Mouse (Mus musculus) hindbrain, embryonic 14.5 days (tissue): Measurements from ENCODE around the gene Sh3pxd2a. TPM values are rescaled to one million over a fixed set of nuclear protein-coding genes. Genes with fewer than 3 reads are reported as not detected.

ENCODE experiments used
- ATAC-seq: fragments of 200-750 bp; cut with Nextera tagmentation; 2 replicates; pipeline ENCODE4 v1.8.0; 2017; ENCODE audit warnings: moderate number of reproducible peaks, mild to moderate bottlenecking, moderate TSS enrichment, moderate library complexity; ENCODE audit not compliant: low FRiP score
- DNase-seq: peaks from one replicate; pipeline ENCODE4 v3.0.0-alpha.2; 2015; ENCODE audit warnings: low spot score
- H3K27ac ChIP-seq: fragments of 300-500 bp; sonication (generic); 2 replicates; pipeline ENCODE4 v1.5.1; 2014; ENCODE audit warnings: mild to moderate bottlenecking, moderate library complexity
- H3K27me3 ChIP-seq: fragments of 300-500 bp; sonication (generic); 2 replicates; pipeline ENCODE4 v1.6.1; 2014; ENCODE audit warnings: mild to moderate bottlenecking, low read length, mixed read lengths; ENCODE audit not compliant: control insufficient read depth, insufficient read depth
- H3K36me3 ChIP-seq: fragments of 300-500 bp; sonication (generic); replicated peaks from 2 replicates; pipeline ENCODE4 v1.6.1; 2014; ENCODE audit not compliant: control insufficient read depth, insufficient read depth
- H3K4me1 ChIP-seq: fragments of 300-500 bp; sonication (generic); replicated peaks from 2 replicates; pipeline ENCODE4 v1.6.1; 2014; ENCODE audit warnings: antibody characterized with exemption, low read length, mixed read lengths; ENCODE audit not compliant: control insufficient read depth, insufficient read depth
- H3K4me2 ChIP-seq: fragments of 300-500 bp; sonication (generic); replicated peaks from 2 replicates; pipeline ENCODE4 v1.6.1; 2014; ENCODE audit warnings: mild to moderate bottlenecking, moderate library complexity
- H3K4me3 ChIP-seq: fragments of 300-500 bp; sonication (generic); replicated peaks from 2 replicates; pipeline ENCODE4 v1.5.1; 2014; ENCODE audit warnings: mild to moderate bottlenecking, low read length
- H3K9ac ChIP-seq: fragments of 300-500 bp; sonication (generic); 2 replicates; pipeline ENCODE4 v1.6.1; 2014
- H3K9me3 ChIP-seq: fragments of 300-500 bp; sonication (generic); 2 replicates; pipeline ENCODE4 v1.6.1; 2016; ENCODE audit warnings: low read length; ENCODE audit not compliant: control insufficient read depth
- WGBS: fragments of 180-500 bp; shearing (Covaris S2); extraction: QIAGEN DNeasy Blood & Tissue Kit; methylation state at CpG from one replicate; pipeline ENCODE4 v1.1.7; 2014; 5-methylcytosine and 5-hydroxymethylcytosine counted together
- polyA plus RNA-seq: library from polyadenylated mRNA; unstranded; fragments of >200 nt; fragmentation: Nextera tagmentation; extraction: Ambion mirVana; gene quantifications from 2 replicates; pipeline ENCODE4 v1.2.1, GENCODE M21; 2014

The Sh3pxd2a gene
- polyA plus RNA-seq, 1 experiment from 2014 or later = 2.8 TPM

DNA sequence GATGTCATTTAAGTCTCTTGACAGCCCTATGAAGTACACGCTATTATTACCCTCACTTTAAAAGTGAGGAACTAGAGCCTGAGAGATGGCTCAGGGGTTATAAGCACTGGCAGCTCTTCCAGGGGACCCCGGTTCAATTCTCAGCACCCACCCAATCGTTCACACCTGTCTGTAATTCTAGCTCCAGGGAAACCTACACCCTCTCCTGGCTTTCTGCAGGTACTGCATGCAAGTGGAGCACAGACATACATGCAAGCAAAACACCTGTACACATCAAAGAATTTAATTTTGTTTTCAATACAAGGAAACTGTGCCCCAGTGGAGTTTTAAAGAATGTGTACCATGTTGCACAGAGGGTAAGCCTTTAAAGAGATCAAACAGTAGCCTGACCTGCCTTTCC is 2.4 kb downstream of the Sh3pxd2a start:
- WGBS = 97% methylated on average over 3 of the region's 3 CpGs
- H3K27me3 ChIP-seq = no peaks in the 10 kb centered on the region
- no peak overlapping the region; the same call in 1 of the 2 replicates for H3K4me2 ChIP-seq
- H3K9ac ChIP-seq = no peak overlapping the region
- ATAC-seq (no peak), DNase-seq (no peak)
- no peaks in the 10 kb centered on the region for H3K36me3 ChIP-seq
- H3K4me1 ChIP-seq = peaks cover 27% of the 10 kb centered on the region
- no peak overlapping the region for H3K27ac ChIP-seq
- H3K9me3 ChIP-seq = no peaks in the 10 kb centered on the region
- no peak overlapping the region for H3K4me3 ChIP-seq

DNA sequence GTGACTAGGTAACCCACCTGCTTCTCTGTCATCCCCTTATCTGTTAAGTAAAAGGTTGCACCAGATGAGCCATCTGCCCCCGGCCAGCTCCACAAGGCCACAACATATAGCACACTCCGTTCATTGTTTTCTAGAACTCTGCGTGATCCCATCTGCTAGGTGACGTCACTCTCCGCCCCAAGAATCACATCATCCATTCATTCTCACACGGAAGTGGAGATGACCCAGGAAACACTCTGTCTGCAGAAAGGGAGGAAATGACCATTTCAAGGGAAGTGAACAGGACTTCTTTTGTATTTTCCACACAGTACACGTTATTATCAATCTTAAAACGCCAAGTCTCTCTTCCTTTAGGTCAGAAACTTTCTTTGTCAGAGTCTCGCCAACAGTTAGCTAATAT is 2.8 kb downstream of the Sh3pxd2a start:
- Histone ChIP-seq H3K4me1 (peaks cover 27% of the 10 kb centered on the region), H3K4me3 (no peak overlapping the region), H3K4me2 (no peak overlapping the region), H3K27ac (no peak overlapping the region), H3K9ac (no peak overlapping the region), H3K9me3 (no peaks in the 10 kb centered on the region), H3K27me3 (no peaks in the 10 kb centered on the region), H3K36me3 (no peaks in the 10 kb centered on the region)
- DNase-seq (no peak), ATAC-seq (no peak)
- 83% methylated on average over 9 of the region's 9 CpGs for WGBS

DNA sequence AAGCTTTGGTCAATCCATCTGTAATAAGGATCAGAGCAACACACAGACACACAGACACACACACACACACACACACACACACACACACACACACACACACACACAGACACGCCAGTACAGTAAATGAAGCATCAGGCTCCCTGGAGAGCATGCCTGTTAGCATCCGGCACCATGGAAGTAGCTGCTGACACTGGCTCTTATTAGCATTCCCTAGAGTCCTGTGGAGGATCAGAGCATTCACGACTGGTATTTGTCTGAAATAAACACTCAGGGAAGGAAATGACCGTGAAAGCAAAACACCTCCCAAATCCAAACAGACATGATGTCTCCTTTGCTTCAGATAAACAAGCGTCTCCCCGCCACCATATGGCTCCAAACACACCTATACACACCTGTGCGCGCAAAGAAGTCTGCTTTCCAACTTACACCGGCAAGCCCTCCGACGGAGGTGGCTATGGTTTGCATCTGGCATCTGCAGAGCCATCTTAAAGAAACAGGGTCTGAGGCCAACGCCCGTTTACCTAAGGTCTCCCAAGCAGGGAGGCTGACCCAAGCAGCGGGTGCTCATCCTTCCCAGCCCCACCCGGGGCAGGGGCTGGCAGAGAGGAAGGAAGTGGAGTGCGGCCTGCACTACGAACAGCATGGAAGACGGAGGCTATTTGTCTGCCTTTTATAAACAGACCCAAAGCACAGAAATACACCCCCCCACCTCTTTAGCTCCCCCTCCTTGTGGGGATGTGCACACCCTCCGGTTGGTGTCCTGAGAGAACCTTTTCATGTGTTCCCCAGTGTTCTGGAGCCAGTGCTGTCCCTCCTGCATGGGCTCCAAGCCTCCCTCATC is 3.9 kb downstream of the Sh3pxd2a start:
- DNase-seq (no peak), ATAC-seq (no peak)
- Histone ChIP-seq H3K9ac (no peak overlapping the region), H3K27me3 (no peaks in the 10 kb centered on the region), H3K9me3 (no peaks in the 10 kb centered on the region), H3K4me3 (no peak overlapping the region), H3K27ac (no peak overlapping the region), H3K4me1 (peaks cover 27% of the 10 kb centered on the region), H3K36me3 (no peaks in the 10 kb centered on the region), H3K4me2 (peak overlapping the region; percentile 5; the same call in 1 of the 2 replicates)
- 58% methylated on average over 19 of the region's 19 CpGs for WGBS

DNA sequence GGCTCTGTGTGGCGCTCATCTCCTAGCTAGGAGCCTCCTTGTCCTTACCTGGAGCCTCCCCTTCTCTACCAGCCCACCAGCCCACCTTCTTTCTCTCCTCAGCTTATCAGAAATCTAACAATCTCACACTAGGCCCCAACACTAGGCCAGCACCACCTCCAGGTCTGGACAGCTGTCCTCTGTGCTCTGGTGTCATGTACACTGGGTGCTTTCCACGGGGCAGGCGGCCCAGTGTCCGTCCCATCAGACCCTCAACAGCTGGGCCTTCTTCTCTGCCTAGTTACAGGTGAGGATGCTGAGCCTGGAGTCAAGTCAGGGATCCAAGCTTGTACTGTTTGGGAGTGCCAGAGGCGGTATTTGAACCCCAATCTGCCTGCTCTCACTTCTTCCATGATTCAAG is 5.0 kb downstream of the Sh3pxd2a start:
- no peak for ATAC-seq
- no peak overlapping the region for H3K9ac ChIP-seq
- H3K4me2 ChIP-seq = no peak overlapping the region
- no peak overlapping the region for H3K4me3 ChIP-seq
- 95% methylated on average over 5 of the region's 5 CpGs for WGBS
- H3K27me3 ChIP-seq = no peaks in the 10 kb centered on the region
- no peaks in the 10 kb centered on the region for H3K9me3 ChIP-seq
- no peak overlapping the region for H3K27ac ChIP-seq
- no peak for DNase-seq
- peaks cover 24% of the 10 kb centered on the region for H3K4me1 ChIP-seq
- H3K36me3 ChIP-seq = no peaks in the 10 kb centered on the region

DNA sequence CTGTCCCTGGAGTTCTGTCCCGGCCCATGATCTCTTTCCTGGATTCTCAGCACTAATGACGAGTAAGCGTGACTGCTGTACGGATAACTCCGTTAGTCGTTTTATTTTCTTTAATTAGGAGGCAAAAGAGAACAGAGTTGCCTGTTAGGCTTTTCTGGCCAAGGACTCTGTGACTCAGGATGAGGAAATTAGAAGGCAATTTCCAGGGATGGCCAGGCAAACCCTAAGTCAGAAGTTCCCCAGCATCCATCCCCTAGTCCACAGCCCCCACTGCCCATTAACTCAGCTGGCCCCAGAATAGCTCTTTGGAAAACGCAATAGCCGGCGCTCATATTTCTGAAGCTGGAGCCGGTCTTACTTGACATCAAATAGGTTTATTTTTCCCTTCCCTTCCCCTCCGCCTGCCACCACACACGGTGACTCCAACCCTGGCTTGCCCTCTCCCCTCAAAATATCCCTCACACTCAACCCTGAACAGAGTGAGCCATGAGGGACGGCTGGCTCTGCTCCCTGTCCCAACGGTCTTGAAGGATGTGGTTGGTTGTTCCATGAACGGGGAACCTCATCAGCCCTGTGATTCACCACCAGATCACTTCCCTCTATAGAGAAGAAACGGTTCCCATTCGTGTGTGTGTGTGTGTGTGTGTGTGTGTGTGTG is 5.6 kb downstream of the Sh3pxd2a start:
- Histone ChIP-seq H3K9me3 (no peaks in the 10 kb centered on the region), H3K27me3 (no peaks in the 10 kb centered on the region), H3K27ac (no peak overlapping the region), H3K9ac (no peak overlapping the region), H3K4me1 (peaks cover 28% of the 10 kb centered on the region), H3K4me3 (no peak overlapping the region), H3K36me3 (no peaks in the 10 kb centered on the region), H3K4me2 (no peak overlapping the region)
- 79% methylated on average over 17 of the region's 17 CpGs for WGBS
- no peak for DNase-seq
- ATAC-seq = no peak

DNA sequence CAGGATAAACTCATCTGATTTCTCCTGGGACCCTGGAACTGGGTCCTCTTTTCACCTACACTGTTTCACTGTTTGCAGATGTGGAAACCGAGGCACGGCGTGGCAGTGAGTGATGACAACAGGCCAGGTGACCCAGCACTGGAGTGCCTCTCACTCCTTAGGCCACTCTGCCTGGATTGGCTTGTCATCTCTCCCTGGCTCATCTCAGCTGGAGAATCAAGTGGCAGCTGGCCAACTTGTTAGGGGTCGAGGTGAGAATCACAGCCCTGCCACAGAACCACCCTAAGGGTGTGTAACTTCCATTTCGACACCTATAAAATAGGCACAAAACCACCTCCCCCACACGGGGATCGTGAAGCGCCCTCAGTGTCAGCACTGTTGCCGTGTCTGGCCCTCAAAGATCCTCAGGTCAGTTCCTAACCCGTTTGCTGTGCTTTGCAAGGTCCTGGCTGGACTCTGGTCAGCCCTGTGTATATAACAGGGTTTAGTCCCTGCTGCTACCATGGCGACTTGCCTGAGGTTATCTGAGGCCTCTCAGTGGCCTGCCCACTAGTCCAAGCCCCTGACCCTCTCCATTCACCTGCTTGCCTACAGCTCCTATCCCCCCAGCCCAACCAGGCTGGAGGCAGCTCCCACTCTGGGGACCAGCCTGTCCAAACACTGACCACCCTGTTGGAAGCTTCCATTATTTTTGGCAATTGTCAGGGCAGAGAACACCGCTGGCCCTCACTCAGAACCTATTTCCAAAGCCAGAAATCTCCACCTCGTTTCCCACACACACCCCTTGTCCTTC is 6.3 kb downstream of the Sh3pxd2a start:
- Histone ChIP-seq H3K4me3 (no peak overlapping the region), H3K27me3 (no peaks in the 10 kb centered on the region), H3K4me2 (no peak overlapping the region), H3K27ac (no peak overlapping the region), H3K9ac (no peak overlapping the region), H3K9me3 (no peaks in the 10 kb centered on the region), H3K36me3 (no peaks in the 10 kb centered on the region), H3K4me1 (peaks cover 21% of the 10 kb centered on the region)
- ATAC-seq (no peak), DNase-seq (no peak)
- WGBS = 75% methylated on average over 13 of the region's 13 CpGs

DNA sequence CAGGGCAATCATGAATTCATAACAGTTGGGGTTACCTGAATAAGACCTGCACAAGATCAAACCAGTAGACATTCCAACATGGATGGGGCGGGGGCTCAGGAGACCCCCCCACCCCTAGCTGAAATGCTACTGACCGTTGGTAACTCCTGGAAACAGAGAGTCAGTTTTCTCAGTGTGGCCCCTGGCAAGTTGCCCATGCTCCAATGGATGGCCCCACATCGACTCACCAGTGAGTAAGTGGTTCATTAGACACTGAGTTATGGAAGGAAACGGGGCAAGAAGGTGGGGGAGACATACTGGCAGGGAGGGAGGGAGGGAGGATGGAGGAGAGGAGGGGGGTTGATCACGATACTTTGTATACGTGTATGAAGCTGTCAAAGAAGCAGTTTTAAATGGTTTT is 8.2 kb downstream of the Sh3pxd2a start:
- ATAC-seq = no peak
- no peak for DNase-seq

DNA sequence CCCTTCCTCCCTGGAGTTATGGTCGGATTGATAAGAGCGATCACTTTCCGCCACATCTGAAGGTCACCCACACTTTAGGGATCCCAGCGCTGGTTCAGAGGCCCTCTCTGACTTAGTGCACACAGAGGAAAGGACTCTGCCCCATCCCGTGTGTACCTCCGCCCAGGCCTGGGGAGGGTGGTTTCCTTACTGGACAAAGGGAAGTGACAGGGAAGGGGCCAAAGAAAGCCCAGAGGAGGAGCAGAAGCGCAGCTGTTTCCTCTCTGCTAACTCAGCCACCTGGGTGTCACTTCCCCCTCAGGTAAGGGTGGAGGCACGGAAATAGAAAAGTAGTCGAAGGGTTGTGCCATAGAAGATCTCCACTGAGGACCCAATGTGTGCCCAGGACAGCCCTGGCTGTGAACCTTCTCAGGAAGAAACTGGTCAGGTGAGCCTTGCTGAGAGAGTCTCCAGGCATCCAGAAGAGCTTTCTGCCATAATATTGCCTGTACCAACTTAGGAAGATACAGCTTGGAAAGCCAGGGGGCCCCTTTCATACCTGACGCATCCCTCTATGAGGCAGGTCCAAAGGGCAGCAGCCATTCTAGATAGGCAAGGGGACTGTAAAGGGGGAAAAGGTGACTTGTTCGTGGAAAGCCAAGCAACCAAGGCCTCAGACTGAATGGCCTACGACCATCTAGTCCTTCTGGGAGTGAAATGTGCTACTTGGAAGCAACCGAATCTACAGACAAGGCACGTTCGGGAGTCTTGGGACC is 9.0 kb downstream of the Sh3pxd2a start:
- no peak for ATAC-seq
- no peak overlapping the region for H3K4me3 ChIP-seq
- no peak overlapping the region for H3K9ac ChIP-seq
- no peaks in the 10 kb centered on the region for H3K27me3 ChIP-seq
- WGBS = 86% methylated on average over 15 of the region's 15 CpGs
- DNase-seq = no peak
- H3K4me2 ChIP-seq = no peak overlapping the region
- H3K36me3 ChIP-seq = no peaks in the 10 kb centered on the region
- H3K9me3 ChIP-seq = no peaks in the 10 kb centered on the region
- no peak overlapping the region for H3K27ac ChIP-seq
- peaks cover 10% of the 10 kb centered on the region; the same call in 1 of the 2 replicates for H3K4me1 ChIP-seq

More for the DNA sequence above, 8.2 kb downstream of the Sh3pxd2a start:
- Histone ChIP-seq H3K4me1 (peaks cover 15% of the 10 kb centered on the region; the same call in 1 of the 2 replicates), H3K27me3 (no peaks in the 10 kb centered on the region), H3K4me2 (no peak overlapping the region), H3K27ac (no peak overlapping the region), H3K36me3 (no peaks in the 10 kb centered on the region), H3K9ac (no peak overlapping the region), H3K9me3 (no peaks in the 10 kb centered on the region), H3K4me3 (no peak overlapping the region)
- WGBS = 62% methylated on average over 6 of the region's 6 CpGs
